Mouse (Mus musculus): ENCODE results near the gene Bbc3. TPM values are rescaled to one million over a fixed set of nuclear protein-coding genes. Genes with fewer than 3 reads are reported as not detected.

The Bbc3 gene
- polyA plus RNA-seq, 1 experiment from 2014 or later, result 13.4 TPM

- peaks cover 51% of the 10 kb centered on the region for H3K36me3 ChIP-seq (replicated peaks)
- 89% methylated on average over 10 of the region's 10 CpGs for WGBS
These were observed 33.0 kb upstream of the Bbc3 start for GRCm38 (mm10) chr7:16274922-16275890.

GRCm38 (mm10) chr7:16280721-16281120 is 27.5 kb upstream of the Bbc3 start:
- Histone ChIP-seq H3K4me1 (peaks cover 11% of the 10 kb centered on the region), H3K27ac (replicated peaks) (no peak overlapping the region), H3K4me3 (no peak overlapping the region), H3K9me3 (no peaks in the 10 kb centered on the region), H3K27me3 (replicated peaks; ENCODE audit: low read depth, poor library complexity, severe bottlenecking) (0 out of 2 replicates have a peak, but pooled peaks cover under 1% of the 10 kb centered on the region), H3K36me3 (replicated peaks) (peaks cover 84% of the 10 kb centered on the region)
- no peak for DNase-seq (ENCODE audit: low spot score)
- WGBS, result 93% methylated on average over 11 of the region's 11 CpGs

More at GRCm38 (mm10) chr7:16274922-16275890, 33.0 kb upstream of the Bbc3 start:
- Histone ChIP-seq H3K4me3 (no peak overlapping the region), H3K4me1 (peaks cover 39% of the 10 kb centered on the region), H3K9me3 (no peaks in the 10 kb centered on the region), H3K27ac (replicated peaks) (no peak overlapping the region), H3K27me3 (replicated peaks; ENCODE audit: low read depth, poor library complexity, severe bottlenecking) (peaks cover 30% of the 10 kb centered on the region)
- DNase-seq (ENCODE audit: low spot score), result no peak

- Histone ChIP-seq H3K4me1 (peaks cover 14% of the 10 kb centered on the region), H3K4me3 (no peak overlapping the region), H3K27ac (replicated peaks) (no peak overlapping the region), H3K36me3 (replicated peaks) (peaks cover 68% of the 10 kb centered on the region), H3K27me3 (replicated peaks; ENCODE audit: low read depth, poor library complexity, severe bottlenecking) (no peaks in the 10 kb centered on the region), H3K9me3 (no peaks in the 10 kb centered on the region)
- no peak for DNase-seq (ENCODE audit: low spot score)
- 92% methylated on average over 13 of the region's 13 CpGs for WGBS
These were observed 25.9 kb upstream of the Bbc3 start for GRCm38 (mm10) chr7:16282334-16282733.

- no peak for DNase-seq (ENCODE audit: low spot score)
- Histone ChIP-seq H3K9me3 (no peaks in the 10 kb centered on the region), H3K36me3 (replicated peaks) (peaks cover 52% of the 10 kb centered on the region), H3K27me3 (replicated peaks; ENCODE audit: low read depth, poor library complexity, severe bottlenecking) (no peaks in the 10 kb centered on the region), H3K27ac (replicated peaks) (no peak overlapping the region), H3K4me1 (peaks cover 14% of the 10 kb centered on the region), H3K4me3 (no peak overlapping the region)
- 90% methylated on average over 8 of the region's 8 CpGs for WGBS
These were observed 24.2 kb upstream of the Bbc3 start for GRCm38 (mm10) chr7:16284001-16284400.

GRCm38 (mm10) chr7:16284904-16285303 is 23.3 kb upstream of the Bbc3 start:
- DNase-seq (ENCODE audit: low spot score), result no peak
- Histone ChIP-seq H3K27me3 (replicated peaks; ENCODE audit: low read depth, poor library complexity, severe bottlenecking) (no peaks in the 10 kb centered on the region), H3K27ac (replicated peaks) (0 out of 2 replicates have a peak overlapping the region, but pooled peaks have one; percentile 97), H3K9me3 (no peaks in the 10 kb centered on the region), H3K36me3 (replicated peaks) (peaks cover 44% of the 10 kb centered on the region), H3K4me3 (peak overlapping the region; percentile 82), H3K4me1 (peaks cover 14% of the 10 kb centered on the region)
- 75% methylated on average over 9 of the region's 9 CpGs for WGBS

GRCm38 (mm10) chr7:16285450-16286025 is 22.7 kb upstream of the Bbc3 start:
- H3K4me3 ChIP-seq, result peak overlapping the region; percentile 82
- no peaks in the 10 kb centered on the region for H3K9me3 ChIP-seq
- peaks cover 38% of the 10 kb centered on the region for H3K36me3 ChIP-seq (replicated peaks)
- peaks cover 14% of the 10 kb centered on the region for H3K4me1 ChIP-seq
- H3K27ac ChIP-seq (replicated peaks), result peak overlapping the region; percentile 97; the same call in 1 of the 2 replicates
- DNase-seq (ENCODE audit: low spot score), result peak; percentile 66
- no peaks in the 10 kb centered on the region for H3K27me3 ChIP-seq (replicated peaks; ENCODE audit: low read depth, poor library complexity, severe bottlenecking)
- WGBS, result 5% methylated on average over 14 of the region's 14 CpGs

- H3K36me3 ChIP-seq (replicated peaks), result peaks cover 31% of the 10 kb centered on the region
- DNase-seq (ENCODE audit: low spot score), result peak; percentile 100
These were observed 21.9 kb upstream of the Bbc3 start, which contains the start of gene Ccdc9 for GRCm38 (mm10) chr7:16286026-16286961. Ccdc9 (minus strand) TSS chr7:16286795.

GRCm38 (mm10) chr7:16287016-16287415 is 21.2 kb upstream of the Bbc3 start:
- no peak for DNase-seq (ENCODE audit: low spot score)
- Histone ChIP-seq H3K36me3 (replicated peaks) (peaks cover 23% of the 10 kb centered on the region), H3K4me3 (peak overlapping the region; percentile 82), H3K4me1 (peaks cover 14% of the 10 kb centered on the region), H3K27ac (replicated peaks) (peak overlapping the region; percentile 97), H3K9me3 (no peaks in the 10 kb centered on the region), H3K27me3 (replicated peaks; ENCODE audit: low read depth, poor library complexity, severe bottlenecking) (no peaks in the 10 kb centered on the region)
- 84% methylated on average over 2 of the region's 2 CpGs for WGBS

More at GRCm38 (mm10) chr7:16286026-16286961, 21.9 kb upstream of the Bbc3 start, which contains the start of gene Ccdc9:
- WGBS, result under 1% methylated on average over 70 of the region's 70 CpGs
- Histone ChIP-seq H3K9me3 (no peaks in the 10 kb centered on the region), H3K4me3 (peak within 1 kb of the TSS; percentile 82), H3K27me3 (replicated peaks; ENCODE audit: low read depth, poor library complexity, severe bottlenecking) (no peaks in the 10 kb centered on the region), H3K4me1 (peaks cover 14% of the 10 kb centered on the region), H3K27ac (replicated peaks) (peak within 1 kb of the TSS; percentile 97)

- WGBS, result 81% methylated on average over 1 of the region's 1 CpGs
- H3K36me3 ChIP-seq (replicated peaks), result peaks cover 16% of the 10 kb centered on the region
- peaks cover 14% of the 10 kb centered on the region for H3K4me1 ChIP-seq
- DNase-seq (ENCODE audit: low spot score), result no peak
- H3K27me3 ChIP-seq (replicated peaks; ENCODE audit: low read depth, poor library complexity, severe bottlenecking), result no peaks in the 10 kb centered on the region
- H3K4me3 ChIP-seq, result no peak overlapping the region
- no peaks in the 10 kb centered on the region for H3K9me3 ChIP-seq
- H3K27ac ChIP-seq (replicated peaks), result no peak overlapping the region
These were observed 20.4 kb upstream of the Bbc3 start for GRCm38 (mm10) chr7:16287791-16288190.

- H3K4me3 ChIP-seq, result peak overlapping the region; percentile 61; the same call in 1 of the 2 replicates
- H3K27me3 ChIP-seq (replicated peaks; ENCODE audit: low read depth, poor library complexity, severe bottlenecking), result peaks cover 5% of the 10 kb centered on the region; the same call in 1 of the 2 replicates
- no peaks in the 10 kb centered on the region for H3K36me3 ChIP-seq (replicated peaks)
- peaks cover 32% of the 10 kb centered on the region for H3K4me1 ChIP-seq
- H3K27ac ChIP-seq (replicated peaks), result peak overlapping the region; percentile 89; the same call in 1 of the 2 replicates
- H3K9me3 ChIP-seq, result no peaks in the 10 kb centered on the region
- DNase-seq (ENCODE audit: low spot score), result peak; percentile 42
- 33% methylated on average over 4 of the region's 4 CpGs for WGBS
These were observed 13.8 kb upstream of the Bbc3 start for GRCm38 (mm10) chr7:16294346-16294745.

GRCm38 (mm10) chr7:16294837-16295236 is 13.4 kb upstream of the Bbc3 start:
- peaks cover 5% of the 10 kb centered on the region; the same call in 1 of the 2 replicates for H3K27me3 ChIP-seq (replicated peaks; ENCODE audit: low read depth, poor library complexity, severe bottlenecking)
- WGBS, result under 1% methylated on average over 23 of the region's 23 CpGs
- H3K4me3 ChIP-seq, result peak overlapping the region; percentile 61
- H3K36me3 ChIP-seq (replicated peaks), result no peaks in the 10 kb centered on the region
- H3K27ac ChIP-seq (replicated peaks), result peak overlapping the region; percentile 89
- peak; percentile 95 for DNase-seq (ENCODE audit: low spot score)
- peaks cover 37% of the 10 kb centered on the region for H3K4me1 ChIP-seq
- no peaks in the 10 kb centered on the region for H3K9me3 ChIP-seq
